Mouse (Mus musculus) limb, embryonic 11.5 days (tissue): ENCODE data around the gene Itpr3. TPM values are rescaled to one million over a fixed set of nuclear protein-coding genes. Genes with fewer than 3 reads are reported as not detected.

Experiments
- ATAC-seq: fragments of 200-750 bp; cut with Nextera tagmentation; 2 replicates; pipeline ENCODE4 v1.8.0; 2017; ENCODE audit warnings: low read depth; ENCODE audit not compliant: insufficient number of reproducible peaks, low FRiP score, low TSS enrichment
- DNase-seq: peaks from one replicate; pipeline ENCODE4 v3.0.0-alpha.2; 2015; ENCODE audit warnings: low spot score
- H3K27ac ChIP-seq: fragments of 300-500 bp; sonication (generic); replicated peaks from 2 replicates; pipeline ENCODE4 v1.5.1; 2014; ENCODE audit warnings: low read depth, mild to moderate bottlenecking, low read length
- H3K27me3 ChIP-seq: fragments of 300-500 bp; sonication (generic); 2 replicates; pipeline ENCODE4 v1.6.1; 2014; ENCODE audit warnings: mild to moderate bottlenecking, low read length, mixed read lengths; ENCODE audit not compliant: control insufficient read depth, insufficient read depth
- H3K36me3 ChIP-seq: fragments of 300-500 bp; sonication (generic); 2 replicates; pipeline ENCODE4 v1.6.1; 2014; ENCODE audit warnings: mild to moderate bottlenecking, low read length, moderate library complexity, mixed read lengths; ENCODE audit not compliant: control insufficient read depth, insufficient read depth
- H3K4me1 ChIP-seq: fragments of 300-500 bp; sonication (generic); 2 replicates; pipeline ENCODE4 v1.6.1; 2014; ENCODE audit warnings: low read length, mixed read lengths; ENCODE audit not compliant: control insufficient read depth, insufficient read depth
- H3K4me2 ChIP-seq: fragments of 300-500 bp; sonication (generic); 2 replicates; pipeline ENCODE4 v1.6.1; 2014; ENCODE audit warnings: low read depth, mild to moderate bottlenecking, moderate library complexity; ENCODE audit not compliant: severe bottlenecking
- H3K4me3 ChIP-seq: fragments of 300-500 bp; sonication (generic); 2 replicates; pipeline ENCODE4 v1.5.1; 2014; ENCODE audit warnings: low read depth, low read length
- H3K9ac ChIP-seq: fragments of 300-500 bp; sonication (generic); 2 replicates; pipeline ENCODE4 v1.6.1; 2014; ENCODE audit warnings: mild to moderate bottlenecking, low read length
- H3K9me3 ChIP-seq: fragments of 300-500 bp; sonication (generic); 2 replicates; pipeline ENCODE4 v1.6.1; 2016; ENCODE audit warnings: low read length; ENCODE audit not compliant: control insufficient read depth
- WGBS: fragments of 180-500 bp; shearing (Covaris S2); extraction: QIAGEN DNeasy Blood & Tissue Kit; methylation state at CpG from one replicate; pipeline ENCODE4 v1.1.7; 2014; 5-methylcytosine and 5-hydroxymethylcytosine counted together
- polyA plus RNA-seq: library from polyadenylated mRNA; unstranded; fragments of >200 nt; fragmentation: Nextera tagmentation; extraction: Ambion mirVana; gene quantifications from 2 replicates; pipeline ENCODE4 v1.2.1, GENCODE M21; 2014

Gene Itpr3
- polyA plus RNA-seq, 1 experiment from 2014 or later = 3.0 TPM

GRCm38 (mm10) chr17:27021076-27021475 is 36.0 kb upstream of the Itpr3 start:
- no peak overlapping the region for H3K27ac ChIP-seq
- H3K4me2 ChIP-seq = no peak overlapping the region
- H3K4me3 ChIP-seq = no peak overlapping the region
- peaks cover 25% of the 10 kb centered on the region for H3K36me3 ChIP-seq
- no peaks in the 10 kb centered on the region for H3K9me3 ChIP-seq
- WGBS = 92% methylated on average over 14 of the region's 14 CpGs
- ATAC-seq = no peak
- no peak overlapping the region for H3K9ac ChIP-seq
- no peak for DNase-seq
- no peaks in the 10 kb centered on the region for H3K27me3 ChIP-seq
- peaks cover 6% of the 10 kb centered on the region; the same call in 1 of the 2 replicates for H3K4me1 ChIP-seq

GRCm38 (mm10) chr17:27021736-27022135 is 35.4 kb upstream of the Itpr3 start:
- Histone ChIP-seq H3K27me3 (no peaks in the 10 kb centered on the region), H3K4me3 (no peak overlapping the region), H3K9me3 (no peaks in the 10 kb centered on the region), H3K9ac (no peak overlapping the region), H3K27ac (no peak overlapping the region), H3K4me2 (no peak overlapping the region), H3K4me1 (peaks cover 6% of the 10 kb centered on the region; the same call in 1 of the 2 replicates), H3K36me3 (peaks cover 25% of the 10 kb centered on the region)
- no peak for ATAC-seq
- no peak for DNase-seq
- 92% methylated on average over 9 of the region's 9 CpGs for WGBS

- H3K27ac ChIP-seq = no peak overlapping the region
- H3K4me1 ChIP-seq = peaks cover 11% of the 10 kb centered on the region
- no peak overlapping the region for H3K4me3 ChIP-seq
- no peak overlapping the region; the same call in 1 of the 2 replicates for H3K4me2 ChIP-seq
- H3K36me3 ChIP-seq = peaks cover 25% of the 10 kb centered on the region
- no peaks in the 10 kb centered on the region for H3K9me3 ChIP-seq
- H3K27me3 ChIP-seq = no peaks in the 10 kb centered on the region
- ATAC-seq (no peak), DNase-seq (no peak)
- no peak overlapping the region for H3K9ac ChIP-seq
- WGBS = 92% methylated on average over 4 of the region's 4 CpGs
Observed at GRCm38 (mm10) chr17:27023342-27023741, 33.8 kb upstream of the Itpr3 start.

- Histone ChIP-seq H3K9ac (no peak overlapping the region), H3K9me3 (no peaks in the 10 kb centered on the region), H3K27ac (no peak overlapping the region), H3K27me3 (no peaks in the 10 kb centered on the region), H3K36me3 (peaks cover 24% of the 10 kb centered on the region), H3K4me2 (no peak overlapping the region), H3K4me3 (no peak overlapping the region), H3K4me1 (peaks cover 7% of the 10 kb centered on the region)
- ATAC-seq (no peak), DNase-seq (no peak)
- WGBS = 96% methylated on average over 17 of the region's 17 CpGs
Observed at GRCm38 (mm10) chr17:27025326-27025902, 31.7 kb upstream of the Itpr3 start.

GRCm38 (mm10) chr17:27025951-27026350 is 31.2 kb upstream of the Itpr3 start:
- H3K4me1 ChIP-seq = peaks cover 7% of the 10 kb centered on the region
- WGBS = 95% methylated on average over 3 of the region's 3 CpGs
- no peak for ATAC-seq
- H3K36me3 ChIP-seq = peaks cover 21% of the 10 kb centered on the region
- H3K27ac ChIP-seq = no peak overlapping the region
- no peak for DNase-seq
- no peaks in the 10 kb centered on the region for H3K9me3 ChIP-seq
- no peaks in the 10 kb centered on the region for H3K27me3 ChIP-seq
- H3K4me3 ChIP-seq = no peak overlapping the region
- no peak overlapping the region for H3K4me2 ChIP-seq
- H3K9ac ChIP-seq = no peak overlapping the region

- peak overlapping the region; percentile 89 for H3K4me2 ChIP-seq
- H3K27ac ChIP-seq = peak overlapping the region; percentile 79
- H3K4me3 ChIP-seq = peak overlapping the region; percentile 79
- peak overlapping the region; percentile 96 for H3K9ac ChIP-seq
- H3K9me3 ChIP-seq = no peaks in the 10 kb centered on the region
- DNase-seq = peak; percentile 46
- peaks cover 7% of the 10 kb centered on the region for H3K4me1 ChIP-seq
- H3K27me3 ChIP-seq = no peaks in the 10 kb centered on the region
- ATAC-seq = 0 out of 2 replicates have a peak, but pooled peaks have one; percentile 35
- H3K36me3 ChIP-seq = peaks cover 11% of the 10 kb centered on the region
- WGBS = 32% methylated on average over 12 of the region's 12 CpGs
Observed at GRCm38 (mm10) chr17:27027460-27028283, 29.4 kb upstream of the Itpr3 start.

- Histone ChIP-seq H3K9ac (peak overlapping the region; percentile 96), H3K4me1 (peaks cover 7% of the 10 kb centered on the region), H3K27ac (peak overlapping the region; percentile 79), H3K4me2 (peak overlapping the region; percentile 89), H3K4me3 (peak overlapping the region; percentile 79), H3K36me3 (peaks cover 9% of the 10 kb centered on the region), H3K9me3 (no peaks in the 10 kb centered on the region), H3K27me3 (no peaks in the 10 kb centered on the region)
- ATAC-seq (peak; percentile 44; the same call in 1 of the 2 replicates), DNase-seq (peak; percentile 97)
- 0% methylated on average over 19 of the region's 19 CpGs for WGBS
Observed at GRCm38 (mm10) chr17:27028284-27028795, 28.8 kb upstream of the Itpr3 start.

- Histone ChIP-seq H3K9ac (peak within 1 kb of the TSS; percentile 96), H3K36me3 (peaks cover 8% of the 10 kb centered on the region), H3K27ac (peak within 1 kb of the TSS; percentile 79), H3K4me1 (peaks cover 7% of the 10 kb centered on the region), H3K27me3 (no peaks in the 10 kb centered on the region), H3K9me3 (no peaks in the 10 kb centered on the region), H3K4me2 (peak within 1 kb of the TSS; percentile 89), H3K4me3 (peak within 1 kb of the TSS; percentile 79)
- 75% methylated on average over 4 of the region's 4 CpGs for WGBS
- DNase-seq (no peak), ATAC-seq (0 out of 2 replicates have a peak, but pooled peaks have one; percentile 20)
Observed at GRCm38 (mm10) chr17:27028909-27029308, 28.2 kb upstream of the Itpr3 start, which contains the start of gene Bak1. Bak1 (minus strand) TSS chr17:27029009.
